Mouse (Mus musculus) mouse embryonic stem cell (cell line): ENCODE measurements around the gene Fcer1g.

ENCODE experiments used
- in situ Hi-C, 2 experiments: fragments of 300-500 bp; cut with MboI; formaldehyde crosslinking; loops; 1 replicate in 1 of 2; 3 replicates in 1 of 2; pipeline ENCODE4 v1.14.3; 2019 to 2020; ENCODE audit warnings: low sequenced_read_pairs in 2 of 2, low pct_unique_long_range_greater_than_20kb in 1 of 2, mixed read lengths in 1 of 2; ENCODE audit not compliant: unreplicated experiment in 1 of 2

Gene Fcer1g

DNA sequence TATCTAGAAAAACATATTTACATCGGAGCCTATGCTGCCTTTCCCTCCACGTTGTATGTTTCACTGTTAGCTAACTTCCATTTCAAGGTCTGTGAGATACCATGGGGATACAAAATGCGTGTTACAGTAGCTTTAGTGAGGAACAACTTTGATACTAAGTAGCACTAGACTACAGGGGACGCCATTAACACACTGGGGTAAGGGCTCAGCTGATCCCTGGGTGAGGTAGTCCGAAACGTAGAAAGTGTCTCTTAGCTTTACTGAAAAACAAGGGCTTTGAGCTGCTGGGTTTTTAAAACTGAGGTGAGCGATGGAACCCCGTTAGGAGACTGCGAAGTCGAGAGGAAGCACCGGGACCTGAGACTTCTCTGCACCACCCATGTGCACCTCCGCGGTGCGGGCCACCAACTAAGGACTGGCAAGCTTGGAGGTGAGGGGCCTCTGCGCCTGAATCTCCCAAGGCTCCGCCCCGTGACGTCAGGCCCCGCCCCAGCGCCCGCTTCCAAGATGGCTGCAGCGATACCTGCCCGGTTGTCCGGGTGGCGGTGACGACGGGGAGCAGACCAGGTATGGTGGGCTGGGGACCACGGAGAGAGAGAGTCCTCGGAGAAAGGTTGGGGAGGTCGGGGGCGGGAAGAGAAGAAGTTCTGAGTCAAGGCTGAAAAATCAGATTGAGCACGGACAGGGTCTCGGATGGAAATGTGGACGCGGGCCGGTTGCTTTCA lies 35.8 kb upstream of the Fcer1g start, which contains the start of gene B4galt3:
Gene B4galt3, plus strand, starts transcription at position 481 of the 725 bp plus-strand sequence.
- in situ Hi-C loops = no loop called here

DNA sequence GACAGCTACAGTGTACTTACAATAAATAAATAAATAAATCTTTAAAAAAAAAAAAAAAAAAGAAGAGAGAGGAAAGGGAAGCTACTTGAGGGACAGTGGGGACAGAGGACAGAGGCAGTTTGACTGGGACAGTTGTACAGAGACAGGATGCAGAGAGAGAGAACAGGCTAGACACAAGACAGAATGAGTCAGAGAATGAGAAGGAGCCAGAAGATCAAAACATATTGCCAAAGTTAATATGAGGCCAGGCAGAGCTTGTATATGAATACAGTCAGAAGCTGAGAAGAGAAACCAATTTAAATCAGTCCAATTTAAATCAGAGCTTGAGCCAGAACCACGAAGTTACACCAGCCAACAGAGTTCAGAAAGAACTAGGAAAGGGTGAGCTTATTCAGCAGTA lies 34.2 kb upstream of the Fcer1g start:
- in situ Hi-C loops = no loop called here

DNA sequence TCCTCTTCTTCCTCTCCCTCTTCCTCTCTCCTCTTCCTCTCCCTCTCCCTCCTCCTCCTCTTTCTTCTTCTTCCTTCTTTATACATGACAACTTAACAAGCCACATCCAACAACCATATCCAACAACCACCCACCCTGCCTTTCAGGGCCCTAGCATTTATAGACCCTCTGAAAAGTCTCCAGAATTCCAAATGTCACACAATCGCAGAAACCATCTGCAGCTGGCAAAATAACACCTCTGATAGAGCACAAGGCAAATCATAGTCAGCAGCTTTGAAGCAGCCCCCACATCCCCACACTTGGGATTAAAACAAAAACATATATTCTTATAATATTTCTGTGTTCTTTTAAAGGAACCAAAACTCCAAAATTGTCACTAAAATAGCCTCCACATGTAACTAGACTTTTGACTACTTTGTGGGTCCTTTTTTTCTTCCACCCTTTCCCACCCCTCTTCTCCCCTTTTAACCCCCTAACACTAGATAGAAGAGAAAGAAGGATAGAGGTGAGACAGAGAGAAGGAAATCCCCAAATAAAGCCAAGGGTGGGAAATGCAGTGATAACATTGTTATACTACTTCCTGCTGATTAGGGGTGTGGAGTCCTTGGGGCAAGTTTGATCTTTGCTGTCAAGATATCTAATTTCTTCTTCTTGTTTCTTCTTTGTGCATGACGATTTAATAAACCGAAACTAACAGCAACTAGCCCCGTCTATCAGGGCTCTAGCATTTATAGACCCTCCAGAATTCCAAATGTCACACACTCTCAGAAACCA lies 32.0 kb upstream of the Fcer1g start:
- in situ Hi-C loops = no loop called here

DNA sequence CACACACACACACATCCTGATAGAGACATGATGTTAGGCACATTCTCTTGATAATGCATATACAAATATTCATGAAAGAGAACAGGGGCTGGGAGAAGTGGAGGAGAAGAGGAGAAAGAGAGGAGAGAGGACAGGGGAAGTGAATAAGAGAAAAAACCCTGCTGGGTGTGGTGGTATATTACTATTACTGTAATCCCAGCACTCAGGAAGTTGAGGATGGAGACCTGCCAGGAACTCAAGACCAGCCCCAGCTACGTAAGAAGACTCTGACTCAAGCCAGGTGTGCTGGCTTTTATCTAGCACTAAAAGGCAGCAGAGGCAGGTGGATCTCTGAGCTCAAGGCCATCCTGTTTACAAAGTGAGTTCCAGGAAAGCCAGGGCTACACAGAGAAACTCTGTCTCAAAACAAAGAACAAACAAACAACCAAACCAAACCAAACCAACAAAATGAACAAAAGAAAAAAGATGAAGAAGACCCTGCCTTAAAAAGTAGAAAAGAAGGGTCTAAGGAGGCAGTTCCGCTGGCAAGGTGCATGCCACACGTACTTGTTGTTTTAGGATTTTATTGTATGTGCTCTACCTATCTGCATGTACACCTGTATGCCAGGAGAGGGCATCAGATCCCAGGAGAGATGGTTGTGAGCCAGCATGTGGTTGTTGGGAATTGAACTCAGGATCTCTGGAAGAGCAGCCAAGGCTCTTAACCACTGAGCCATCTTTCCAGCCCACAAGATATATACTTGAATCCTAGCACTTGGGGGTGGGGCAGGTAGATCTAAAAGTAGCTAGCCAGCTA lies 29.7 kb upstream of the Fcer1g start:
- in situ Hi-C loops = no loop called here

DNA sequence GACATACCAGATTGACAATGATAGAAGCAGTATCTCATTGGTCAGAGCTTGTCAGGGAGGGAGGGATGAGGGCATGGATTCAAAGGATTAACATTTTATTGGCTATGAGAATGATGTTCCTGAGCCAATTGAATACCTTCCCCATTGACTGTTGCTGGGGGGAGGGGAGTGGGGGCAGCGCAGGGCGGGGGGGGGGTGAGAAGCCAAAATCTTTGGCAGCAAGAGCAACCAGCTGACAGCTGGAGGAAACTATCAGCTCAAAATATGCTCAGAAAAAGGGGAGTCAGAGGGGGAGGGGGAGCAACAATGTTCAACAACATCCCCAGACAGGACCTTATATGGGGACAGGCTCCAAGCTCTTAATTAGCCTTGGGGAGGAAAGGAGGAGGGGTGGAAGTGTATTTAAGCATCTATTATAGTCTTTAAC lies 29.0 kb upstream of the Fcer1g start:
- in situ Hi-C loops = no loop called here

DNA sequence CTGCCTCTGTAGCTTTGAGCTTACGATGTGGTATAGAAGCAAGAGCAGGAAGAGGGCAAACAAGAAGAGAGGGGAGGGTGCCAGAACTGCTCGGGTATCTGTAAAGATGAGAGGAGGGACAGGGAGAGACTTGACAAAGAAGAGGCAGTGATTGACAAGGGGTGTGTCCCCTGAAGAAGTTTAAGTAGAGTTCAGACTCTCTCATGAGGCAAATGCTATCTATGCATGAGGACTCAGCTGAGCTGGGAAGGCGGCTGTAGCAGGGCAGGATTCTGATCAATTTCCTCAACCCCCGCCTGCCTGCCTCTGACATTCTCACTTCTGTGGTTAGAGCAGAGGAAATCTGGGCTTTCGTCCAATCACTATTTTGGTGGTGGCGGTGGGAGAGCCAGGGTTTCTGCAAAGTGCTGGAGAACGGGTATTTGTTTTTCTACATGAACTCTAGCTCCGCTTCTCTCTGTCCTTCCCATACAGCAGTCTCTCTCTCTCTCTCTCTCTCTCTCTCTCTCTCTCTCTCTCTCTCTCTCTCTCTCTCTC lies 28.5 kb upstream of the Fcer1g start:
- in situ Hi-C loops = no loop called here

DNA sequence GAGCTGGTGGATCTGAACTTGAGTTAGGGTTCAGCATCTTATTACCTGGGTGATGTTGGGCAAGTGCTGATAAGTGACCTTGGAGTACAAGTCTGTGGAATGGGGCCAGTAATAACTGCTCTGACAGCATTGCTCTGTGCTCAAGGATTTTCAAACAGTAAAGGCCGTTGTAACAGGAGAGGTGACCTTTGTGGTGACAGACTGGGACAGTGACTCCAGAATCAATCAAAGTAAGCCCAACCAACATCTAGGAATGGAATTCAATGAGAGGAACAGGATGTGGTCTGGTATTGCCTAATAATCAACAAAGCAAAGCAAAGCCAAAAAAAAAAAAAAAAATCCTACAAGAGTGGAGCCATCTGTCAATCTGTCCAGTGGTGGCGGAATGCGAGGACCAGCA lies 26.2 kb upstream of the Fcer1g start:
- in situ Hi-C loops = no loop called here

DNA sequence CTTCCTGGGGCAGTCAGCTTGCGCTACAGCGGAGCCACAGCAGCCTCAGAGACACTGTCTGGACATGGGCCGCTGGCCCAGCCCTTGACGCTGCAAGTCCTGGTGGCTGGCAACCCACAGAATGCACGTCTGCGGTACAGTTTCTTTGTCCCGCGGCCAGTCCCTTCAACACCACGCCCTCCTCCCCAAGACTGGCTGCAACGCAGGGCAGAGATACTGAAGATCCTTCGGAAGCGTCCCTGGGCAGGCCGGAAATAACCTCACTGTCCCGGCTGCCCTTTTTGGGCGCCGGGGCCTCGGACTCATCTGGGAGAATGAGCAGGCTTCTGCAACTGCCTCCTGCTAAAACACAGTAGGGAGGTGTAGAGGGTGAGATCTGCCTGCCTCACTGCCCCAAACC lies 24.8 kb upstream of the Fcer1g start:
- in situ Hi-C loops = no loop called here

DNA sequence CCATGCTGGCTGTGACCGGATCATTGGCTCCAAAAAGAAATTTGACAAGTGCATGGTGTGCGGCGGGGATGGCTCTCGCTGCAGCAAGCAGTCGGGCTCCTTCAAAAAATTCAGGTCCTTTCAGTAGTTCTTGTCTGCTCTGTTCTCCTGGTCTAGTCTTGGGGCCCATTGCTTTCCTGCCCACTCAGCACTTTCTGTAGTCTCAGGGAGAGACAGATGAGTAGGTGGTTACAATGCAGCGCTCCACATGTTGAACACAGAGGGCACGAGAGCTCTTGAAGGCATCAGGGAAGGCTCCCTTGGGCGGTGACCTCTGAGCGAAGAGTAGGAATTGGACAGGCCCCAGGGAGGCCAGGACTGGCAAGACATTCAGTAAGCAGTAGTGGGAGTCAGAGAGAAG lies 23.6 kb upstream of the Fcer1g start:
- in situ Hi-C loops = no loop called here

DNA sequence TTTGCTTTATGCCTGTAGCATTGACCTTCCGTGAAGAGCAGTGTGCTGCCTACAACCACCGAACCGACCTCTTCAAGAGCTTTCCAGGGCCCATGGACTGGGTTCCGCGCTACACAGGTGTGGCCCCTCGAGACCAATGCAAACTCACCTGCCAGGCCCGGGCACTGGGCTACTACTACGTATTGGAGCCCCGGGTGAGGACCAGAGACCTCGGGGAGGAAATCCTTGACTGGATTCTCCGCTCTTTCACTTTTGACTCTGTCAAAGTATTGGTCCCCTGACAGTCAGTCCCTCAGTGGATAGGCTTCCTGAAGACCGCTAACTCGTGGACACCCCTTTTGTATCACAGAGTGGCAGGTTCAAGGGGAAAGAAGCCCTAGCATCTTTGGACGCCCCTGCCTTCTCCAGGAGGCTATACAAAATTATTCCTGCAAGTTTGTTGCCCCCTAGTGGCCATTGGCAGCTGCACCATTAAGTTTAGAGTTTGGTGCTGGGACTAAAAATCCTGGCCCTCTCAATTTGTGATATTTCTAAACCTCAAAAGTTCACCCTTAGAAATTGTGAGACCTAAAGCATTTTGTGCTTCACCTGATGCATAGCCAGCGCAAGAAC lies 22.9 kb upstream of the Fcer1g start:
- in situ Hi-C loops = no loop called here

DNA sequence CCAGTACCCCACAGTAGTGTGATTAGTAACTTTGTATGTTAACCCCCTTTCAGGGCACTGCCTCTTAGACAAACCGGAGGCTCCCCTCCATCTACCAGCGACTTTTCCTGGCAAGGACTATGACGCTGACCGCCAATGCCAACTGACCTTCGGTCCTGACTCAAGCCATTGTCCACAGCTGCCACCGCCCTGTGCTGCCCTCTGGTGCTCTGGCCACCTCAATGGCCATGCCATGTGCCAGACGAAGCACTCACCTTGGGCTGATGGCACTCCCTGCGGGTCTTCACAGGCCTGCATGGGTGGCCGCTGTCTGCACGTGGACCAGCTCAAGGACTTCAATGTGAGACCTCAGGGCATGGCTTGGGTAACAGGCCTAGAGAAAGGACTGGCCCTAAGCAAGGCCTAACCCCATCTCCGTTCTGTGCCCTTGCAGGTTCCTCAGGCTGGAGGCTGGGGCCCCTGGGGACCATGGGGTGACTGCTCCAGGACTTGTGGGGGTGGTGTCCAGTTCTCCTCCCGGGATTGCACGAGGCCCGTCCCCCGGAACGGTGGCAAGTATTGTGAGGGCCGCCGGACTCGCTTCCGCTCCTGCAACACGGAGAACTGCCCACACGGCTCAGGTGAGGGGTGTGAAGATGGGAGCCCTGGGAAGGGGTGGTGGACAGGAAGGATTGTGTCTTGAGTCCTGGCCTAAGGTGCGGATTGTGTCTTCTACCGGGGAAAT lies 22.1 kb upstream of the Fcer1g start:
- in situ Hi-C loops = no loop called here

DNA sequence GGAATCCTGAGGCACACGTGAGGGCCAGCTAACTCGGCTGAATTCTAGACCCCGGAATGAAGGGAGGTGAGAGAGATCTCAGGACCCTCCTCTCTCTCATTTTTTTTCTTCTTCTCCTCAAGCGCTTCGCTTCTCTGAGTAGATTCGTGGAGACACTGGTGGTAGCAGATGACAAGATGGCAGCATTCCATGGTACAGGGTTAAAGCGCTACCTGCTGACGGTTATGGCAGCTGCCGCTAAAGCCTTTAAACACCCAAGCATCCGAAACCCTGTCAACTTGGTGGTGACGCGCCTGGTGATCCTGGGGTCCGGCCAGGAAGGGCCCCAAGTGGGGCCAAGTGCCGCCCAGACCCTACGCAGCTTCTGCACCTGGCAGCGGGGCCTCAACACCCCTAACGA lies 18.2 kb upstream of the Fcer1g start:
- in situ Hi-C loops = no loop called here

DNA sequence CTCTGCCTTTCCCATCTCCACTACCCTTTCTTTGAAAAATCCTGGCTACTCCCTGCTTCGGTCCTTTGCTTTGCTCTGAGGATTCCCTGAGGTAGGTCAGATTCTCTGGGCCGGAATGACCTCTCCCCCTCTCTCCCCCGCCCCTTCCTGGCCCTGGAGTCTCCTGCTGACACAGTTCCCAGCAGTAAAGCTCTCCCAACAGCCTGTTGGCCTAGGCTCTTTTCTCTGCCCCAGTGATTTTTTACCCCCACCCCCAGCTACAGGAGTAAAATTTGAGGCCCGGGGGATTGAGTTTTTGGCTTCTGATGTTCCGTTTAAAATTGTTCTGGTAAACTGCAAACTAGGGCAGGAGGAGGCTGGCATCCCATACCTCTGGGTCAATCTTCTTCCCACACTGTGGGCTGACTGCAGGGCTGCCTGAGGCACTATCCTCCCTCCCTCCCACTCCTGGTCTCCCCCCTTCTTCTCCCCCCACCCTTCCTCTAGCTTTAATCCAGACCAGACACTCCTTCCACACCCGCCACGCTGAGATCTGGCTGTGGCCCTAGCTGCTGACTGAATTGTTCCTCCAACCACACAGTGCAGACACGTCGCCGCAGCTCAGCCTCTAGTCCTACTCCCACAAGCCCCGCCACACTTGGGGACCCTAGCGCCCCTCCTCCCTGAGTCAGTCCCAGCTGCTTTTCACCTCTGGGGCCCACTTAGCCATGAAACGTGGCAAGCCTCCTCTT lies 17.6 kb upstream of the Fcer1g start:
- in situ Hi-C loops = no loop called here

DNA sequence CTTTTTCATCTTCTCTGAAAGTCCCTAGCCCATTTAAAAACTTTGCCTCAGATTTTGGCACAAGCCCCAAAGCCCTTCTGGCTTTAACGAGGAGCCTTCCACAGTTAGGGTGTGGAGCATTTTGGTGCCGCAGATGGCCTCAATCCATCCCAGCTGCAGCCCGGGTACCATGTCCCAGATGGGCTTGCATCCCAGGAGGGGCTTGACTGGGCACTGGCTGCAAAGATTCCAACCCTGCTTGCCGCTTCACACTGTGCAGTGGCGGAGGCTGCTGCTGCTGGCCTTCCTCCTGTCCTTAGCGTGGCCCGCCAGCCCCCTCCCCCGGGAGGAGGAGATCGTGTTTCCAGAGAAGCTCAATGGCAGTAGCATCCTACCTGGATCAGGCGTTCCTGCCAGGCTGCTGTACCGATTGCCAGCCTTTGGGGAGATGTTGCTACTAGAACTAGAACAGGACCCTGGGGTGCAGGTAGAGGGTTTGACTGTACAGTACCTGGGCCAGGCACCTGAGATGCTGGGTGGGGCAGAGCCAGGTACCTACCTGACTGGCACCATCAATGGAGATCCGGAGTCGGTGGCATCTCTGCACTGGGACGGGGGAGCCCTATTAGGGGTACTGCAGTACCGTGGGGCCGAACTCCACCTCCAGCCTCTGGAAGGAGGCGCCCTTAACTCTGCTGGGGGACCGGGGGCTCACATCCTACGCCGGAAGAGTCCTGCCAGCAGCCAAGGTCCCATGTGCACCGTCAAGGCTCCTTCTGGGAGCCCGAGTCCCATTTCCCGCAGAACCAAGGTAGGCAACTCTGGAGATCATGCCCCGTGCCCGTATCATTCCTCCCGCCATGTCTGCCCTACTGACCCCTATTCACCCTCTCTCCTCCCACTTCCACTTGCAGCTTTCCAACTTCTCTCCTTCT lies 16.8 kb upstream of the Fcer1g start, which contains the start of gene Ndufs2:
Gene Ndufs2, minus strand, starts transcription at position 709 of the 914 bp plus-strand sequence.
- in situ Hi-C loops = no loop called here

DNA sequence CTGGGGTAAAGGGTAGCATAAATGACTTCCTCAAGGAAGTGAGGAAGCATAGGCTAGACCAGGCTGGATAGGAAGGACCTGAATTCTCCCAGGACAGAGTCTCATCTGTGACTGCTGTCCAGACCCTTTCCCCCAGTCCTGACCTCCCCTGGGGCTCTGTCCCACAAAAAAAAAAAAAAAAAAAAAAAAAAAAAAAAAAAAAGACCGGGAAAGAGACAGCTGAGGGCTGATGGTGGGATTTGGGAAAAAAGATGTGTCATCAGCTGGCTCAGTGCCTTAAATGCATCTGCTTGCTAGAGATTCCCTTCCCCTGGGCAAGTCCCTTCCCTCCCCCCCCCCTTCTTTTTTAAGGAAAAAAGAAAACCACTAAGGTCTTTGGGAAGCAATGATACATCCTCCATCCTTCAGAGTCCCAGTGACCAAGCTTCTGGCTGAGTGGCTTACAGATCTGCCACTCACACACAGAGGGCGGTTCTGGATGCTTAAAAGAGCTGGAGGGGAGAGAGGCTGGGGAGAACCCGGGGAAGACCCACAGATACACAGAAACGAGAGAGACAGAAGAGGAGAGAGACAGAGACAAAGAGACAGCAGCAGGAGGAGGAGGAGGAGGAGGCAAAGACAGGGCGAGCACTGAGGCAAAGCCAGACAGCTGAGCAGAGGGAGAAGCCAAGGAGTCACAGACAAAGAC lies 15.9 kb upstream of the Fcer1g start, which contains the start of gene Adamts4:
Gene Adamts4, plus strand, starts transcription at position 509 of the 688 bp plus-strand sequence.
- in situ Hi-C loops = no loop called here
